Mouse (Mus musculus) testis, adult 2 months (tissue): ENCODE measurements at regions not wholly inside any gene's neighbourhood (a gene's known extent, or its start where the extent isn't known, plus 50 kb on each side); places are given as distances from the start of the nearest gene placed in this dataset.

Experiments used
- CTCF ChIP-seq: fragments of 200-500 bp; IDR thresholded peaks from 2 replicates; pipeline ENCODE4 v1.5.1; 2012; ENCODE audit warnings: low read depth, mild to moderate bottlenecking, inconsistent platforms, low read length, moderate library complexity; ENCODE audit not compliant: control insufficient read depth, insufficient read depth, insufficient replicate concordance
- POLR2A ChIP-seq: fragments of 200-500 bp; IDR thresholded peaks from 2 replicates; pipeline ENCODE4 v1.6.1; 2012; ENCODE audit warnings: low read depth, mild to moderate bottlenecking, inconsistent platforms, low read length, moderate library complexity; ENCODE audit not compliant: control insufficient read depth

- TF ChIP-seq CTCF, result no peak
- no peak for TF ChIP-seq POLR2A
Observed at GRCm38 (mm10) chr16:77237631-77238357, 224.3 kb downstream of the Usp25 start.
